Mouse (Mus musculus): ENCODE results near the gene Pus10. TPM values are rescaled to one million over a fixed set of nuclear protein-coding genes. Genes with fewer than 3 reads are reported as not detected.
A peak's percentile ranks its signal among the peaks of the same experiment; 100 is the strongest.

Pus10 gene
- polyA plus RNA-seq, 1 experiment from 2014 or later, result 14.3 TPM

GRCm38 (mm10) chr11:23769686-23770509, 104.4 kb downstream of the Pus10 start:
- H3K9ac ChIP-seq, result peak overlapping the region; percentile 82
- WGBS, result under 1% methylated on average over 25 of the region's 25 CpGs
- H3K36me3 ChIP-seq, result no peaks in the 10 kb centered on the region
- no peaks in the 10 kb centered on the region for H3K9me3 ChIP-seq
- peaks cover 6% of the 10 kb centered on the region for H3K4me1 ChIP-seq (replicated peaks)
- H3K27me3 ChIP-seq, result peaks cover 9% of the 10 kb centered on the region; the same call in 1 of the 2 replicates
- H3K27ac ChIP-seq (replicated peaks), result peak overlapping the region; percentile 93; the same call in 1 of the 2 replicates
- peak; percentile 0; the same call in 1 of the 2 replicates for ATAC-seq (ENCODE audit: low read depth)
- H3K4me2 ChIP-seq, result peak overlapping the region; percentile 73
- peak overlapping the region; percentile 76 for H3K4me3 ChIP-seq

- no peaks in the 10 kb centered on the region for H3K36me3 ChIP-seq
- no peaks in the 10 kb centered on the region for H3K9me3 ChIP-seq
- peaks cover 9% of the 10 kb centered on the region; the same call in 1 of the 2 replicates for H3K27me3 ChIP-seq
- peak overlapping the region; percentile 76 for H3K4me3 ChIP-seq
- H3K4me1 ChIP-seq (replicated peaks), result peaks cover 6% of the 10 kb centered on the region
- under 1% methylated on average over 24 of the region's 24 CpGs for WGBS
- H3K4me2 ChIP-seq, result peak overlapping the region; percentile 73
- peak overlapping the region; percentile 82 for H3K9ac ChIP-seq
- H3K27ac ChIP-seq (replicated peaks), result peak overlapping the region; percentile 93
- ATAC-seq (ENCODE audit: low read depth), result no peak
These were observed 105.0 kb downstream of the Pus10 start for GRCm38 (mm10) chr11:23770510-23770759.

- WGBS, result under 1% methylated on average over 88 of the region's 88 CpGs
These were observed 105.5 kb downstream of the Pus10 start, which contains the start of gene Rel for GRCm38 (mm10) chr11:23770760-23771506. TSS of gene Rel (minus strand) at chr11:23770970.

GRCm38 (mm10) chr11:23771507-23772097, 106.1 kb downstream of the Pus10 start:
- H3K36me3 ChIP-seq, result no peaks in the 10 kb centered on the region
- peak overlapping the region; percentile 76 for H3K4me3 ChIP-seq
- peaks cover 9% of the 10 kb centered on the region; the same call in 1 of the 2 replicates for H3K27me3 ChIP-seq
- peak overlapping the region; percentile 82 for H3K9ac ChIP-seq
- peak overlapping the region; percentile 73 for H3K4me2 ChIP-seq
- ATAC-seq (ENCODE audit: low read depth), result no peak; the same call in 1 of the 2 replicates
- peak overlapping the region; percentile 93 for H3K27ac ChIP-seq (replicated peaks)
- H3K9me3 ChIP-seq, result no peaks in the 10 kb centered on the region
- H3K4me1 ChIP-seq (replicated peaks), result peaks cover 6% of the 10 kb centered on the region
- WGBS, result 7% methylated on average over 21 of the region's 21 CpGs

More at GRCm38 (mm10) chr11:23770760-23771506, 105.5 kb downstream of the Pus10 start, which contains the start of gene Rel:
- no peaks in the 10 kb centered on the region for H3K36me3 ChIP-seq
- peak within 1 kb of the TSS; percentile 73 for H3K4me2 ChIP-seq
- peaks cover 9% of the 10 kb centered on the region; the same call in 1 of the 2 replicates for H3K27me3 ChIP-seq
- H3K27ac ChIP-seq (replicated peaks), result peak within 1 kb of the TSS; percentile 93
- peaks cover 6% of the 10 kb centered on the region for H3K4me1 ChIP-seq (replicated peaks)
- peak within 1 kb of the TSS; percentile 76 for H3K4me3 ChIP-seq
- H3K9me3 ChIP-seq, result no peaks in the 10 kb centered on the region
- H3K9ac ChIP-seq, result peak within 1 kb of the TSS; percentile 82
- peak; percentile 96 for ATAC-seq (ENCODE audit: low read depth)

- H3K4me3 ChIP-seq, result no peak overlapping the region
- WGBS, result 27% methylated on average over 1 of the region's 1 CpGs
- ATAC-seq (ENCODE audit: low read depth), result no peak
- no peaks in the 10 kb centered on the region for H3K9me3 ChIP-seq
- no peak overlapping the region for H3K4me2 ChIP-seq
- peaks cover 9% of the 10 kb centered on the region; the same call in 1 of the 2 replicates for H3K27me3 ChIP-seq
- H3K4me1 ChIP-seq (replicated peaks), result peaks cover 6% of the 10 kb centered on the region
- no peak overlapping the region for H3K9ac ChIP-seq
- H3K36me3 ChIP-seq, result no peaks in the 10 kb centered on the region
- H3K27ac ChIP-seq (replicated peaks), result no peak overlapping the region
These were observed 107.0 kb downstream of the Pus10 start for GRCm38 (mm10) chr11:23772471-23772870.

GRCm38 (mm10) chr11:23778787-23779201, 113.3 kb downstream of the Pus10 start:
- no peak for ATAC-seq (ENCODE audit: low read depth)
- H3K4me3 ChIP-seq, result no peak overlapping the region
- WGBS, result 89% methylated on average over 8 of the region's 8 CpGs
- H3K9ac ChIP-seq, result no peak overlapping the region
- H3K27me3 ChIP-seq, result no peaks in the 10 kb centered on the region
- no peak overlapping the region for H3K27ac ChIP-seq (replicated peaks)
- H3K4me2 ChIP-seq, result no peak overlapping the region
- no peaks in the 10 kb centered on the region for H3K4me1 ChIP-seq (replicated peaks)
- no peaks in the 10 kb centered on the region for H3K36me3 ChIP-seq
- H3K9me3 ChIP-seq, result no peaks in the 10 kb centered on the region

GRCm38 (mm10) chr11:23782038-23782437, 116.6 kb downstream of the Pus10 start:
- Histone ChIP-seq H3K9me3 (no peaks in the 10 kb centered on the region), H3K4me2 (no peak overlapping the region), H3K4me3 (no peak overlapping the region), H3K27ac (replicated peaks) (no peak overlapping the region), H3K27me3 (no peaks in the 10 kb centered on the region), H3K36me3 (no peaks in the 10 kb centered on the region), H3K4me1 (replicated peaks) (no peaks in the 10 kb centered on the region), H3K9ac (no peak overlapping the region)
- 80% methylated on average over 3 of the region's 3 CpGs for WGBS
- ATAC-seq (ENCODE audit: low read depth), result no peak

Other genes with a start within 250 kb of the Pus10 start
- 120 and 123 TPM in 2 replicates for gene Ahsa2, start 167.6 kb upstream of the Pus10 start, polyA plus RNA-seq (2015; fragmentation: Nextera tagmentation; extraction: Ambion mirVana)
- 0.22 and 0.39 TPM in 2 replicates for gene 1700093K21Rik, start 144.5 kb upstream of the Pus10 start, polyA plus RNA-seq (2015; fragmentation: Nextera tagmentation; extraction: Ambion mirVana)
- gene 0610010F05Rik, start 32.0 kb upstream of the Pus10 start, polyA plus RNA-seq (2015; fragmentation: Nextera tagmentation; extraction: Ambion mirVana), result 128 and 133 TPM in 2 replicates
- gene Pex13, start 285 bp downstream of the Pus10 start, polyA plus RNA-seq (2015; fragmentation: Nextera tagmentation; extraction: Ambion mirVana), result 38.8 and 45.1 TPM in 2 replicates
- 0.47 and 0.56 TPM in 2 replicates for gene Rel, start 105.3 kb downstream of the Pus10 start, polyA plus RNA-seq (2015; fragmentation: Nextera tagmentation; extraction: Ambion mirVana)
- gene Papolg, start 229.6 kb downstream of the Pus10 start, polyA plus RNA-seq (2015; fragmentation: Nextera tagmentation; extraction: Ambion mirVana), result 19.5 and 24.0 TPM in 2 replicates